Mouse (Mus musculus): ENCODE measurements around the gene Pip5k1b.

GRCm38 (mm10) chr19:24500431-24500830, 55.2 kb downstream of the Pip5k1b start:
- TF ChIP-seq CTCF (conservative IDR thresholded peaks at IDR 0.05; ENCODE audit: low read length) (no peak), POU5F1 (IDR thresholded peaks at IDR 0.05; ENCODE audit: borderline replicate concordance, low read length) (no peak)

Measured in E14TG2a.4 (cell line).